Mouse (Mus musculus): ENCODE results near the gene Serac1.

- TF ChIP-seq CTCF (IDR thresholded peaks at IDR 0.05; ENCODE audit: insufficient read depth, low read length) (no peak), POLR2A (IDR thresholded peaks at IDR 0.05; ENCODE audit: borderline replicate concordance, extremely low read depth, low read depth, low read length) (no peak)
Observed at GRCm38 (mm10) chr17:6063532-6063931, 16.0 kb downstream of the Serac1 start.

All from lung, adult 2 months (tissue).